ENCODE assay signal across 18 mouse cellular contexts in the genomic region with DNA sequence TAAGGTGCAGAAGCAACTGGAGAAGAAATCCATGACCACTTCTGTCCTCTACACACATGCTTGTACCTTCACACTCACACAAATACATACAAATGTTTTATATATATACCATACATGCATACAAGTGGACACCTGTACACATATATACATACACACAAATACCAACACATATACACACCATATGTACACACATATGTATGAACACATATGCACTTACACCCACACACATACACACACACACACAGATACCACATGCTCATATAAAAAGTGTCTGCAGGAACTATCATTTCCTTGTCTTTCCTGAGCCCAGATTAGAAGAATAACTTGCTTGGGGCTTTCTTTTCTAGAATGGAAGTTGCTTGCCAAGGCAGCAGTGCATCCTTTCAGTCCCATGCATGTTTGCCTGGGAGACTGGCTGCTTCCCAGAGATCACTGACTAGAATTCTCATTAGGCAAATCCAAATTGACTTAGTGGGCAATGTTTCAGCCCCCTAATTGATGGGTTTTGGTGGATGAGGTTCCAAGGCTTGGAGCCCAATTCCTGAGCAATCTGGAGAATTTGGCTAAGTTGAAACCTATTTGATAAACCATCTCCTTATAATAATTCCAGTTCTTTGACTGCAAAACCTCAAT.
A peak's percentile ranks its signal among the peaks of the same experiment; 100 is the strongest.
DNase-seq lines count a peak whose midpoint lies in the region; ATAC-seq lines count a peak whose summit lies in the region.
"Had no signal": no experiment of that assay in that cellular context is flagged by ENCODE, and none has a peak within 500 bp of the region (broad histone marks: within the 10 kb centered on the region; RNA-seq: fewer than 3 reads in every experiment).

No protein-coding gene starts in this region.

- no peaks in the 10 kb centered on the region for H3K9me3 ChIP-seq in hindbrain, embryonic 14.5 days (ENCODE audit: control insufficient read depth, low read length)
- no peaks in the 10 kb centered on the region for H3K9me3 ChIP-seq in hindbrain, embryonic 12.5 days (replicated peaks)
- H3K9me3 ChIP-seq in neural tube, embryonic 15.5 days (replicated peaks): no peaks in the 10 kb centered on the region
- H3K9me3 ChIP-seq: heart, embryonic 15.5 days; kidney, embryonic 15.5 days; limb, embryonic 10.5 days; liver, embryonic 13.5 days had no signal

- H3K36me3 ChIP-seq in hindbrain, embryonic 14.5 days (replicated peaks; ENCODE audit: control insufficient read depth, insufficient read depth): no peaks in the 10 kb centered on the region
- H3K36me3 ChIP-seq in hindbrain, embryonic 12.5 days: no peaks in the 10 kb centered on the region
- H3K36me3 ChIP-seq in neural tube, embryonic 15.5 days: no peaks in the 10 kb centered on the region
- H3K36me3 ChIP-seq: heart, embryonic 15.5 days; kidney, embryonic 15.5 days; limb, embryonic 10.5 days; liver, embryonic 13.5 days had no signal

- no peak overlapping the region for H3K4me3 ChIP-seq in hindbrain, embryonic 14.5 days (replicated peaks; ENCODE audit: low read length)
- H3K4me3 ChIP-seq in hindbrain, embryonic 12.5 days: no peak overlapping the region
- no peak overlapping the region for H3K4me3 ChIP-seq in neural tube, embryonic 15.5 days (replicated peaks)
- H3K4me3 ChIP-seq: heart, embryonic 15.5 days; kidney, embryonic 15.5 days; limb, embryonic 10.5 days; liver, embryonic 13.5 days had no signal

- DNase-seq in cerebellum, adult 9-10 months: peak; percentile 0
- no peak for DNase-seq in cerebellum, adult 18-20 months
- DNase-seq in hindbrain, embryonic 14.5 days (ENCODE audit: low spot score): peak; percentile 15
- no peak for DNase-seq in neural tube, embryonic 10.5 days (ENCODE audit: extremely low spot score, low spot score)
- DNase-seq in layer of hippocampus, postnatal 14 days (ENCODE audit: low spot score in 2 of 2): peak; percentile 26 to 90
- no peak for DNase-seq in spleen, postnatal 10 days (ENCODE audit: low spot score in 2 of 2)
- DNase-seq: adrenal gland, postnatal 25 days; cerebellum, adult 11-12 months; heart, adult 18-20 months; liver, embryonic 13.5 days; thymus, postnatal 4 days had no signal

- no peaks in the 10 kb centered on the region for H3K4me1 ChIP-seq in hindbrain, embryonic 14.5 days (replicated peaks; ENCODE audit: control insufficient read depth, insufficient read depth, low read length)
- H3K4me1 ChIP-seq in hindbrain, embryonic 12.5 days: no peaks in the 10 kb centered on the region
- no peaks in the 10 kb centered on the region for H3K4me1 ChIP-seq in neural tube, embryonic 15.5 days
- H3K4me1 ChIP-seq: heart, embryonic 15.5 days; kidney, embryonic 15.5 days; limb, embryonic 10.5 days; liver, embryonic 13.5 days had no signal

- H3K9ac ChIP-seq in hindbrain, embryonic 14.5 days: no peak overlapping the region
- H3K9ac ChIP-seq in hindbrain, embryonic 12.5 days: no peak overlapping the region
- no peak overlapping the region for H3K9ac ChIP-seq in neural tube, embryonic 15.5 days (replicated peaks)
- H3K9ac ChIP-seq: heart, embryonic 15.5 days; kidney, embryonic 15.5 days; liver, embryonic 13.5 days had no signal

- H3K27me3 ChIP-seq in hindbrain, embryonic 14.5 days (ENCODE audit: control insufficient read depth, insufficient read depth, low read length): no peaks in the 10 kb centered on the region
- H3K27me3 ChIP-seq in hindbrain, embryonic 12.5 days: no peaks in the 10 kb centered on the region
- H3K27me3 ChIP-seq in neural tube, embryonic 15.5 days (replicated peaks): no peaks in the 10 kb centered on the region
- H3K27me3 ChIP-seq: heart, embryonic 15.5 days; kidney, embryonic 15.5 days; liver, embryonic 13.5 days had no signal

- H3K4me2 ChIP-seq in hindbrain, embryonic 14.5 days (replicated peaks): no peak overlapping the region
- no peak overlapping the region for H3K4me2 ChIP-seq in hindbrain, embryonic 12.5 days (replicated peaks)
- no peak overlapping the region for H3K4me2 ChIP-seq in neural tube, embryonic 15.5 days
- H3K4me2 ChIP-seq: heart, embryonic 15.5 days; kidney, embryonic 15.5 days; liver, embryonic 13.5 days had no signal

- H3K27ac ChIP-seq in hindbrain, embryonic 14.5 days: no peak overlapping the region
- no peak overlapping the region for H3K27ac ChIP-seq in hindbrain, embryonic 12.5 days
- no peak overlapping the region for H3K27ac ChIP-seq in neural tube, embryonic 15.5 days (replicated peaks)
- H3K27ac ChIP-seq: heart, embryonic 15.5 days; kidney, embryonic 15.5 days; limb, embryonic 10.5 days; liver, embryonic 13.5 days had no signal

- ATAC-seq in hindbrain, embryonic 14.5 days (ENCODE audit: low FRiP score): no peak
- no peak for ATAC-seq in hindbrain, embryonic 12.5 days (ENCODE audit: low FRiP score)
- peak; percentile 55 for ATAC-seq in neural tube, embryonic 15.5 days (ENCODE audit: low FRiP score)
- ATAC-seq: activated CD4-positive, CD25-positive, alpha-beta regulatory T cell, adult 4 months; lung, postnatal 0 days had no signal

Comparison
In these comparisons a context has a peak if more than half of its experiments do, and no peak if none do; other contexts are left out.
1. DNase-seq: peak in cerebellum, adult 9-10 months (single experiment), hindbrain, embryonic 14.5 days (single experiment) and layer of hippocampus, postnatal 14 days (2 of 2); none in cerebellum, adult 18-20 months (0 of 2), neural tube, embryonic 10.5 days (single experiment) and spleen, postnatal 10 days (0 of 2).